Mouse (Mus musculus) CH12.LX (cell line): ENCODE data around the gene Sept1. TPM values are rescaled to one million over a fixed set of nuclear protein-coding genes. Genes with fewer than 3 reads are reported as not detected.

ENCODE experiments used
- DNase-seq: peaks from one replicate; pipeline ENCODE4 v3.0.0-alpha.2; 2013; ENCODE audit errors: extremely low read depth
- H3K27ac ChIP-seq: 2 replicates; pipeline ENCODE4 v1.5.1; 2012; ENCODE audit warnings: low read depth, mild to moderate bottlenecking, control low read depth, moderate library complexity; ENCODE audit not compliant: insufficient read depth
- H3K27me3 ChIP-seq: replicated peaks from 2 replicates; pipeline ENCODE3; 2012; ENCODE audit warnings: inconsistent platforms
- H3K36me3 ChIP-seq, 2 experiments: replicated peaks in 1 of 2; 2 replicates each; pipeline versions ENCODE3 to v1.6.1; 2012; ENCODE audit warnings: inconsistent platforms in 1 of 2, low read length in 1 of 2, mild to moderate bottlenecking in 1 of 2, mixed read lengths in 1 of 2, moderate library complexity in 1 of 2; ENCODE audit not compliant: control insufficient read depth in 1 of 2, insufficient read depth in 1 of 2
- H3K4me1 ChIP-seq, 2 experiments: 2 replicates each; pipeline ENCODE4 v1.6.1; 2012; ENCODE audit warnings: inconsistent platforms in 1 of 2, moderate library complexity in 1 of 2; ENCODE audit not compliant: insufficient read depth in 2 of 2, control insufficient read depth in 1 of 2
- H3K4me2 ChIP-seq: 2 replicates; pipeline ENCODE4 v1.6.1; 2012; ENCODE audit warnings: low read depth, mild to moderate bottlenecking, control low read depth; ENCODE audit not compliant: poor library complexity, insufficient read depth, severe bottlenecking
- H3K4me3 ChIP-seq, 3 experiments: fragments of 150-350 bp in 1 of 3; sonication (generic) in 1 of 3; replicated peaks in 1 of 3; 2 replicates each; pipeline versions ENCODE3 to v1.5.1; 2011 to 2012; ENCODE audit warnings: low read depth in 2 of 3, low read length in 2 of 3, mild to moderate bottlenecking in 2 of 3, moderate library complexity in 2 of 3, control low read depth in 1 of 3, improper control_type of control experiment in 1 of 3, inconsistent platforms in 1 of 3, mixed read lengths in 1 of 3; ENCODE audit not compliant: poor library complexity in 1 of 3
- H3K79me2 ChIP-seq: replicated peaks from 2 replicates; pipeline ENCODE4 v1.6.1; 2012; ENCODE audit warnings: mild to moderate bottlenecking, moderate library complexity; ENCODE audit not compliant: control insufficient read depth, poor library complexity, insufficient read depth, severe bottlenecking; ENCODE audit errors: extremely low read depth
- H3K9ac ChIP-seq: 2 replicates; pipeline ENCODE4 v1.6.1; 2012; ENCODE audit warnings: low read depth, mild to moderate bottlenecking, control low read depth, moderate library complexity; ENCODE audit not compliant: insufficient read depth
- H3K9me3 ChIP-seq: replicated peaks from 2 replicates; pipeline ENCODE3; 2012; ENCODE audit warnings: low read length, inconsistent platforms, mixed read lengths
- CHD1 ChIP-seq: IDR thresholded peaks from 2 replicates; pipeline ENCODE4 v1.6.1; 2012; ENCODE audit warnings: low read depth, low read length, improper control_type of control experiment, inconsistent platforms
- CHD2 ChIP-seq: IDR thresholded peaks from 2 replicates; pipeline ENCODE4 v1.6.1; 2011; ENCODE audit warnings: low read length, improper control_type of control experiment
- CTCF ChIP-seq, 2 experiments: IDR thresholded peaks in 1 of 2; conservative IDR thresholded peaks in 1 of 2; 2 replicates each; pipeline ENCODE4 v1.5.1; 2011 to 2012; ENCODE audit warnings: low read depth in 2 of 2, low read length in 2 of 2, improper control_type of control experiment in 1 of 2, inconsistent platforms in 1 of 2, mild to moderate bottlenecking in 1 of 2, moderate library complexity in 1 of 2
- EP300 ChIP-seq: IDR thresholded peaks from 2 replicates; pipeline ENCODE4 v1.6.1; 2011; ENCODE audit warnings: low read length, improper control_type of control experiment
- GABPA ChIP-seq: IDR thresholded peaks from 2 replicates; pipeline ENCODE4 v1.6.1; 2012; ENCODE audit warnings: low read depth, low read length, improper control_type of control experiment, inconsistent platforms; ENCODE audit not compliant: insufficient replicate concordance
- MAX ChIP-seq: IDR thresholded peaks from 2 replicates; pipeline ENCODE4 v1.6.1; 2011; ENCODE audit warnings: low read length, improper control_type of control experiment
- MAZ ChIP-seq: IDR thresholded peaks from 2 replicates; pipeline ENCODE4 v1.6.1; 2012; ENCODE audit warnings: low read depth, mild to moderate bottlenecking, inconsistent platforms, low read length, improper control_type of control experiment, moderate library complexity
- MEF2A ChIP-seq: IDR thresholded peaks from 2 replicates; pipeline ENCODE4 v1.6.1; 2014; ENCODE audit warnings: low read depth, mild to moderate bottlenecking, inconsistent platforms, low read length, improper control_type of control experiment, borderline replicate concordance
- MYC ChIP-seq: IDR thresholded peaks from 2 replicates; pipeline ENCODE4 v1.6.1; 2011; ENCODE audit warnings: low read depth, mild to moderate bottlenecking, improper control_type of control experiment, low read length
- NRF1 ChIP-seq: IDR thresholded peaks from 2 replicates; pipeline ENCODE4 v1.6.1; 2014; ENCODE audit warnings: low read depth, mild to moderate bottlenecking, inconsistent platforms, low read length, improper control_type of control experiment, moderate library complexity
- RAD21 ChIP-seq: IDR thresholded peaks from 2 replicates; pipeline ENCODE4 v1.6.1; 2011; ENCODE audit warnings: low read depth, mild to moderate bottlenecking, low read length, improper control_type of control experiment, moderate library complexity
- SMC3 ChIP-seq: IDR thresholded peaks from 2 replicates; pipeline ENCODE4 v1.6.1; 2011; ENCODE audit warnings: low read depth, low read length, improper control_type of control experiment
- TBP ChIP-seq: conservative IDR thresholded peaks from 2 replicates; pipeline ENCODE4 v1.6.1; 2011; ENCODE audit warnings: low read depth, low read length, improper control_type of control experiment
- TCF12 ChIP-seq: IDR thresholded peaks from 2 replicates; pipeline ENCODE4 v1.6.1; 2014; ENCODE audit warnings: low read depth, mild to moderate bottlenecking, inconsistent platforms, low read length, improper control_type of control experiment
- UBTF ChIP-seq: IDR thresholded peaks from 2 replicates; pipeline ENCODE4 v1.6.1; 2012; ENCODE audit warnings: low read depth, mild to moderate bottlenecking, inconsistent platforms, low read length, improper control_type of control experiment, moderate library complexity
- USF1 ChIP-seq: IDR thresholded peaks from 2 replicates; pipeline ENCODE4 v1.6.1; 2014; ENCODE audit warnings: low read depth, mild to moderate bottlenecking, inconsistent platforms, low read length, improper control_type of control experiment
- ZMIZ1 ChIP-seq: IDR thresholded peaks from 2 replicates; pipeline ENCODE4 v1.6.1; 2012; ENCODE audit warnings: low read depth, mild to moderate bottlenecking, inconsistent platforms, low read length, improper control_type of control experiment
- ZNF384 ChIP-seq: IDR thresholded peaks from 2 replicates; pipeline ENCODE4 v1.6.1; 2012; ENCODE audit warnings: low read depth, low read length, improper control_type of control experiment, inconsistent platforms
- dilution Hi-C: fragments of 300-500 bp; cut with MboI; formaldehyde crosslinking; loops from 2 replicates; pipeline ENCODE4 v1.14.3; 2020; ENCODE audit warnings: low sequenced_read_pairs; ENCODE audit not compliant: extremely low pct_unique_long_range_greater_than_20kb, extremely low pct_ligation_motif_present
- in situ Hi-C: fragments of 300-500 bp; cut with MboI; formaldehyde crosslinking; loops from 3 replicates; pipeline ENCODE4 v1.14.3; 2019; ENCODE audit warnings: low sequenced_read_pairs, low pct_ligation_motif_present, low pct_unique_long_range_greater_than_20kb, mixed read lengths
- polyA plus RNA-seq: library from polyadenylated mRNA; unstranded; fragments of >175 nt; gene quantifications from 2 replicates; pipeline ENCODE4 v1.2.1, GENCODE M21; 2012; ENCODE audit warnings: low read depth; ENCODE audit not compliant: insufficient read length
- total RNA-seq, 2 experiments: library from RNA; depleted of rRNA; stranded (reverse); fragments of 300-350 nt in 1 of 2; fragments of >200 nt in 1 of 2; gene quantifications; 2 replicates each; pipeline ENCODE4 v1.2.3; 2012 to 2014

The Sept1 gene
- total and polyA plus RNA-seq, 3 experiments = 42.7 to 171 (median 92.3) TPM

- TF ChIP-seq GABPA = no peak
- peak in 1 of 2 experiments; percentile 30; a peak in 2 of 4 replicates for TF ChIP-seq CTCF (conservative IDR thresholded peaks at IDR 0.05 in 1 of 2, IDR thresholded peaks at IDR 0.05 in 1 of 2; ENCODE audit: low read depth in 2 of 2, low read length in 2 of 2)
- no peak; the same call in 1 of the 2 replicates for TF ChIP-seq SMC3
- no peak for TF ChIP-seq NRF1
- TF ChIP-seq CHD2 = peak; percentile 79
- TF ChIP-seq MAX = peak; percentile 45; the same call in 1 of the 2 replicates
- no peak for TF ChIP-seq USF1
- no peak for TF ChIP-seq MYC
- TF ChIP-seq ZMIZ1 = peak; percentile 47
- TF ChIP-seq CHD1 = peak; percentile 48; the same call in 1 of the 2 replicates
- no peak; the same call in 1 of the 2 replicates for TF ChIP-seq RAD21
- peak; percentile 78 for TF ChIP-seq UBTF
- peak; percentile 42; the same call in 1 of the 2 replicates for TF ChIP-seq TBP
- TF ChIP-seq EP300 = peak; percentile 88
- 0 out of 2 replicates have a peak, but pooled peaks have one; percentile 26 for TF ChIP-seq MAZ
Observed at GRCm38 (mm10) chr7:127188305-127189276, 44.3 kb downstream of the Sept1 start (continued).

DNA sequence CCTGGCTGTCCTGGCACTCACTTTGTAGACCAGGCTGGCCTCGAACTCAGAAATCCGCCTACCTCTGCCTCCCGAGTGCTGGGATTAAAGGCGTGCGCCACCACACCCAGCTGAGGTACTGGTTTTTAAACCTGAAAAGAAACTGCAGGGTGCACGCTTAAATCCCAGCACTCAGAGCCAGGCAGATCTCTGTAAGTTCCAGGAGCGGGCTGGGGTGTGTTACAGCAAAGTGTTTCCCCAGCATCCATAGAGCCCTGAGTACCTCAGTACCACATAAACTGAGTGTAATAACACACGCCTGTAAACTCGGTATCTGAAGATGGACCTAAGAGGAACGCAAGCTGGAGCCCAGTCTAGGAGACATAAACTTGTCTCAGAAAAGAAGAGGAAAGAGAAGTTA is 45.6 kb downstream of the Sept1 start:
- peaks cover 37 to 80% of the 10 kb centered on the region in 2 experiments for H3K36me3 ChIP-seq
- no peak overlapping the region for H3K9ac ChIP-seq
- 0 out of 2 replicates have a peak overlapping the region, but pooled peaks have one; percentile 1 for H3K27ac ChIP-seq
- H3K79me2 ChIP-seq = peaks cover 10% of the 10 kb centered on the region
- H3K4me3 ChIP-seq = no peak overlapping the region
- H3K4me2 ChIP-seq = no peak overlapping the region
- no peak for DNase-seq
- no peaks in the 10 kb centered on the region for H3K27me3 ChIP-seq
- peaks cover 32 to 84% of the 10 kb centered on the region in 2 experiments for H3K4me1 ChIP-seq
- no peaks in the 10 kb centered on the region for H3K9me3 ChIP-seq
- in situ Hi-C loops (loop anchor here (5.0 kb wide), 2 partner anchors 50 to 495 kb away; partner anchors contain the start of gene Spn), dilution Hi-C loops (no loop called here)
- TF ChIP-seq MEF2A (no peak), TCF12 (0 out of 2 replicates have a peak, but pooled peaks have one; percentile 19), EP300 (no peak), ZNF384 (peak; percentile 44; the same call in 1 of the 2 replicates)
